Mouse (Mus musculus): Measurements from ENCODE around the gene Tmem253. TPM values are rescaled to one million over a fixed set of nuclear protein-coding genes. Genes with fewer than 3 reads are reported as not detected.

The Tmem253 gene
- polyA plus RNA-seq (2014; fragmentation: Nextera tagmentation; extraction: Ambion mirVana): 0.50 and 1.6 TPM in 2 replicates

- Histone ChIP-seq H3K4me3 (ENCODE audit: low read depth, low read length) (peak within 1 kb of the TSS; percentile 84), H3K27me3 (ENCODE audit: control insufficient read depth, insufficient read depth, low read length) (no peaks in the 10 kb centered on the region), H3K27ac (ENCODE audit: low read depth, low read length) (peak within 1 kb of the TSS; percentile 100), H3K9me3 (ENCODE audit: control insufficient read depth, low read length) (no peaks in the 10 kb centered on the region), H3K4me1 (replicated peaks; ENCODE audit: control insufficient read depth, insufficient read depth, low read length) (peaks cover 21% of the 10 kb centered on the region), H3K4me2 (replicated peaks; ENCODE audit: low read depth, low read length) (peak within 1 kb of the TSS; percentile 71), H3K9ac (ENCODE audit: low read depth, low read length) (peak within 1 kb of the TSS; percentile 98), H3K36me3 (ENCODE audit: control insufficient read depth, insufficient read depth, low read length) (no peaks in the 10 kb centered on the region)
- 47% methylated on average over 6 of the region's 6 CpGs for WGBS
- no peak for ATAC-seq (ENCODE audit: low FRiP score)
- DNase-seq (ENCODE audit: low spot score): no peak
Measured at GRCm38 (mm10) chr14:52015445-52016100, at the start of gene Tmem253. Gene Tmem253 (plus strand): TSS chr14:52015658.

DNA sequence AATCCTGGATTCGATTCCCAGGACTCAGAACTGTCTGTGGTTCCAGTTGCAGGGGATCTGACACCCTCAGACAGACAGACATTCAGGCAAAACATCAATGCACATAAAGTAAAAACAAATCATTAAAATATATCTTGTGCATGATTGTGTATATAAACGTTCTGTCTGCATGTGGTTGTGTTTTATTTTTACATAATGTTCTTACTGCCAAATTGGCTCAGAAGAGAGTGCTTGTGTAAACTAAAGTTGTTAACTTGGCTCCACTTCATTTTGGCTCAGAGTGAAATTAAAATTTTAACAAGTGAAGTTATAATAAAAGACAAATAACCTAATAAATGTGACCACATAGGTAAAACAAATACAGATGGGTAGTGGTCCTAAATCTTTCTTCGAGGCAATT is 48.1 kb upstream of the Tmem253 start:
- no peaks in the 10 kb centered on the region for H3K36me3 ChIP-seq (ENCODE audit: control insufficient read depth, insufficient read depth, low read length)
- no peaks in the 10 kb centered on the region for H3K9me3 ChIP-seq (ENCODE audit: control insufficient read depth, low read length)
- WGBS: 88% methylated on average over 3 of the region's 3 CpGs
- ATAC-seq (ENCODE audit: low FRiP score): no peak
- H3K27me3 ChIP-seq (ENCODE audit: control insufficient read depth, insufficient read depth, low read length): no peaks in the 10 kb centered on the region
- no peak overlapping the region for H3K9ac ChIP-seq (ENCODE audit: low read depth, low read length)
- no peak overlapping the region for H3K4me3 ChIP-seq (ENCODE audit: low read depth, low read length)
- no peak overlapping the region for H3K27ac ChIP-seq (ENCODE audit: low read depth, low read length)
- H3K4me1 ChIP-seq (replicated peaks; ENCODE audit: control insufficient read depth, insufficient read depth, low read length): no peaks in the 10 kb centered on the region
- no peak for DNase-seq (ENCODE audit: low spot score)
- H3K4me2 ChIP-seq (replicated peaks; ENCODE audit: low read depth, low read length): no peak overlapping the region

DNA sequence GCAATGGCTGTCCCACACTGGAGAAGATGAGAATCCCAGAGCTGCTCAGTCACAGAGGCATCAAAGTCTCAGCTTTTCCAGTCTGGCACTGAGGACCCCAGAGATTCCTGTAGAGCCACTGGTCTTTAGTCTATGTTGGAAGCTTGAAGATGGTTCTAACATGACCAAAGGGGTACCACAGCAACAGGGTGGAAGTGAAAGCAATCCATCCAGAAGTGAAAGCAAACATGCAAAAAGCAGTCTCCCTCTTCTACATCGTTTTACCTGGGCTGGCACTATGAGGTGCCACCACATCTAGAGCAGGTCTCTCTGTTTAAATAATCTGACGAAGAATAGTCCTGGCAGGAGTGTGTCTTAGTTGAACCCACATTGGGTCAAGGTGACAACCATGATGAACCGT is 36.2 kb upstream of the Tmem253 start:
- Histone ChIP-seq H3K9ac (ENCODE audit: low read depth, low read length) (no peak overlapping the region), H3K27me3 (ENCODE audit: control insufficient read depth, insufficient read depth, low read length) (no peaks in the 10 kb centered on the region), H3K4me2 (replicated peaks; ENCODE audit: low read depth, low read length) (no peak overlapping the region), H3K36me3 (ENCODE audit: control insufficient read depth, insufficient read depth, low read length) (no peaks in the 10 kb centered on the region), H3K27ac (ENCODE audit: low read depth, low read length) (no peak overlapping the region), H3K4me1 (replicated peaks; ENCODE audit: control insufficient read depth, insufficient read depth, low read length) (peaks cover 2% of the 10 kb centered on the region; the same call in 1 of the 2 replicates), H3K9me3 (ENCODE audit: control insufficient read depth, low read length) (no peaks in the 10 kb centered on the region), H3K4me3 (ENCODE audit: low read depth, low read length) (no peak overlapping the region)
- 90% methylated on average over 3 of the region's 3 CpGs for WGBS
- no peak for DNase-seq (ENCODE audit: low spot score)
- no peak for ATAC-seq (ENCODE audit: low FRiP score)

DNA sequence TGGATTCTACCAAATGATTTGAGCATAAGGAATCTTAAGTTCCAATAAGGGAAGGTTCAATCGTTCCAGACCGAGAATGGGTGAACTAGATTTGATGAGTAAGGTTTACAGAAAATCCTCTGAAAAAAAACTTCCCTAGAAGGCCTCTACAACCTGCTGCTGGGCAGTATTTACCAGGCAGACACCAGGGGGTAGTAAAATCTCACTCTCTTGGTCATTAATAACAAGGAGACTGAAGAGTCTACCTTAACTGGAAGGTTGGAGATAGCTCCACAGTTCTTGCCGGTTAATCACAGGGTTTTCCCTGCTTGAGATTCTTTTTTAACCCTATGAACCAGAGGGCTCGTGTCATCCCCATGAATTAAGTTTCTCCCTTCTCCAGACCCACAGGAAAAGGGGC is 32.2 kb upstream of the Tmem253 start:
- no peak overlapping the region for H3K27ac ChIP-seq (ENCODE audit: low read depth, low read length)
- 62% methylated on average over 4 of the region's 4 CpGs for WGBS

DNA sequence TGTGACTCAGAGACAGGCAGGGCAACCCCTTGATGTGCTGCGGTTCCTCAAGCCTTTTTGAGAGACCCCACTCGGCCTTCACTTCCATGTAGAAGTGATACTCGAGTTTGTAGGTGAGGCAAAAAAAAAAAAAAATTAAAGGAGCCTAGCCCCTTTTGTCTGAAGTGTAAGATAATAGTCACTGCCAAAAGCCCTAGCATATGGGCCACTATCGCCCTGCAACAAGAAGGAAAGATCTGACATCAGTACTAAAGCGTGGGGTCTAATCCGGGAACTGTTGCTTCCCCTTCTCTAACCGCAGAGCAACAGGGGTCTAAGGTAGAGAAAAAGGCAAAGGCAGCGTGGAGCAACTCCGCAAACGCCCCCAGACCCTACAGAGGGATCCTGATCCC is 31.6 kb upstream of the Tmem253 start:
- no peak for DNase-seq (ENCODE audit: low spot score)
- Histone ChIP-seq H3K4me3 (ENCODE audit: low read depth, low read length) (peak overlapping the region; percentile 74), H3K4me2 (replicated peaks; ENCODE audit: low read depth, low read length) (peak overlapping the region; percentile 93), H3K36me3 (ENCODE audit: control insufficient read depth, insufficient read depth, low read length) (no peaks in the 10 kb centered on the region), H3K9ac (ENCODE audit: low read depth, low read length) (peak overlapping the region; percentile 87), H3K9me3 (ENCODE audit: control insufficient read depth, low read length) (no peaks in the 10 kb centered on the region), H3K4me1 (replicated peaks; ENCODE audit: control insufficient read depth, insufficient read depth, low read length) (peaks cover 5% of the 10 kb centered on the region; the same call in 1 of the 2 replicates), H3K27me3 (ENCODE audit: control insufficient read depth, insufficient read depth, low read length) (no peaks in the 10 kb centered on the region), H3K27ac (ENCODE audit: low read depth, low read length) (peak overlapping the region; percentile 84)
- no peak for ATAC-seq (ENCODE audit: low FRiP score)
- WGBS: 9% methylated on average over 10 of the region's 10 CpGs

More for the DNA sequence above, 32.2 kb upstream of the Tmem253 start:
- H3K4me3 ChIP-seq (ENCODE audit: low read depth, low read length): no peak overlapping the region
- H3K9ac ChIP-seq (ENCODE audit: low read depth, low read length): no peak overlapping the region
- no peaks in the 10 kb centered on the region for H3K9me3 ChIP-seq (ENCODE audit: control insufficient read depth, low read length)
- ATAC-seq (ENCODE audit: low FRiP score) (no peak), DNase-seq (ENCODE audit: low spot score) (no peak)
- H3K36me3 ChIP-seq (ENCODE audit: control insufficient read depth, insufficient read depth, low read length): no peaks in the 10 kb centered on the region
- H3K4me1 ChIP-seq (replicated peaks; ENCODE audit: control insufficient read depth, insufficient read depth, low read length): peaks cover 5% of the 10 kb centered on the region; the same call in 1 of the 2 replicates
- H3K4me2 ChIP-seq (replicated peaks; ENCODE audit: low read depth, low read length): no peak overlapping the region
- no peaks in the 10 kb centered on the region for H3K27me3 ChIP-seq (ENCODE audit: control insufficient read depth, insufficient read depth, low read length)

- H3K27ac ChIP-seq (ENCODE audit: low read depth, low read length): peak within 1 kb of the TSS; percentile 84
- H3K9me3 ChIP-seq (ENCODE audit: control insufficient read depth, low read length): no peaks in the 10 kb centered on the region
- peak within 1 kb of the TSS; percentile 87 for H3K9ac ChIP-seq (ENCODE audit: low read depth, low read length)
- ATAC-seq (ENCODE audit: low FRiP score): peak; percentile 92
- peak; percentile 86 for DNase-seq (ENCODE audit: low spot score)
- WGBS: under 1% methylated on average over 39 of the region's 74 CpGs
- peaks cover 5% of the 10 kb centered on the region; the same call in 1 of the 2 replicates for H3K4me1 ChIP-seq (replicated peaks; ENCODE audit: control insufficient read depth, insufficient read depth, low read length)
- peak within 1 kb of the TSS; percentile 74 for H3K4me3 ChIP-seq (ENCODE audit: low read depth, low read length)
- no peaks in the 10 kb centered on the region for H3K36me3 ChIP-seq (ENCODE audit: control insufficient read depth, insufficient read depth, low read length)
- H3K4me2 ChIP-seq (replicated peaks; ENCODE audit: low read depth, low read length): peak within 1 kb of the TSS; percentile 93
- H3K27me3 ChIP-seq (ENCODE audit: control insufficient read depth, insufficient read depth, low read length): no peaks in the 10 kb centered on the region
Measured at GRCm38 (mm10) chr14:51984247-51985231, 30.9 kb upstream of the Tmem253 start, which contains the start of gene Arhgef40. Gene Arhgef40 (plus strand): TSS chr14:51984719.

DNA sequence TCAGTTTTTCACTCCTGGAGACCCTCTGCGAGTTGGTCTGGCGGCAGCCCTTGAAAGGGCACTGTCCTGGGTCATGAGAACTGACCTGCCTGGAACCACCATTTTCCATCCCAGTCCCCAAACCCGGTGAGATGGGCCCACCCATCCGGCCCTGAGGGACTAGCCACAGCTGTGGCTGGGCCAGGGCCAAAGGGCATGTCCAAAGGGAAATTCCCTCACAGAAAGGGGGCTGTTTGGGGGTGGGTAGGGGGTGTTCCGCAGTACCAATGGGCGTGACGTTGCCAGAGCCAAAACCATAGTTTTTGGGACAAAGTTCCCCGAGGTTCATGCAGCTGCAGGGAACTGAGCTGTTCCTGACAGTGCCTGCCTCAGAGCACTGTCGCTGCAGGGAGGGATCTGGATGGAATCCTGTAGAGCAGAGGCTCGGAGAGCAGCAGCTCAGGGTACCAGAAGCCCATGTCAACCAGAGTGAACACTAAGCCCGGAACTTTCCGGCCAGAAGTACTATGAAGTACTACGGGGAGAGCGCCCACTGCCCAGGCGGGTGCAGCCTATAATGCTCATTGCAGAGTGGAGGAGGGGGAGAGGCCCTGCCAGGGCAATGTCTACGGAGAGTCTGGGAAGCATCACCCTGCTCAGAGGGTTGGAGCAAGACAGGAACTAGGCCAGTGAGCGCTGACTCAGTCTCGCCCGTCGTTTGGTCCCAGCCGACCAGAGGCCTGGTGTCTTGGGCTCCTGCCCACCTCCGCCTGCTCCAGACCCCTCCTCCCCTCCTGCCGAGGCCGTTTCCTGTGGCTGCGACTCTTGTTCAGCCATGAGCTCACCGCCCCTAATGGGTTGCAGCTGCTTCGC is 29.9 kb upstream of the Tmem253 start:
- Histone ChIP-seq H3K27me3 (ENCODE audit: control insufficient read depth, insufficient read depth, low read length) (no peaks in the 10 kb centered on the region), H3K27ac (ENCODE audit: low read depth, low read length) (peak overlapping the region; percentile 84), H3K4me3 (ENCODE audit: low read depth, low read length) (peak overlapping the region; percentile 74), H3K4me2 (replicated peaks; ENCODE audit: low read depth, low read length) (peak overlapping the region; percentile 93), H3K9me3 (ENCODE audit: control insufficient read depth, low read length) (no peaks in the 10 kb centered on the region), H3K9ac (ENCODE audit: low read depth, low read length) (peak overlapping the region; percentile 87), H3K36me3 (ENCODE audit: control insufficient read depth, insufficient read depth, low read length) (no peaks in the 10 kb centered on the region), H3K4me1 (replicated peaks; ENCODE audit: control insufficient read depth, insufficient read depth, low read length) (peaks cover 5% of the 10 kb centered on the region; the same call in 1 of the 2 replicates)
- ATAC-seq (ENCODE audit: low FRiP score) (peak; percentile 53), DNase-seq (ENCODE audit: low spot score) (peak; percentile 73)
- WGBS: under 1% methylated on average over 27 of the region's 27 CpGs

GRCm38 (mm10) chr14:51986153-51986505 is 29.3 kb upstream of the Tmem253 start:
- Histone ChIP-seq H3K4me3 (ENCODE audit: low read depth, low read length) (peak overlapping the region; percentile 74), H3K36me3 (ENCODE audit: control insufficient read depth, insufficient read depth, low read length) (no peaks in the 10 kb centered on the region), H3K9ac (ENCODE audit: low read depth, low read length) (peak overlapping the region; percentile 87), H3K9me3 (ENCODE audit: control insufficient read depth, low read length) (no peaks in the 10 kb centered on the region), H3K4me2 (replicated peaks; ENCODE audit: low read depth, low read length) (peak overlapping the region; percentile 93), H3K4me1 (replicated peaks; ENCODE audit: control insufficient read depth, insufficient read depth, low read length) (peaks cover 5% of the 10 kb centered on the region; the same call in 1 of the 2 replicates), H3K27ac (ENCODE audit: low read depth, low read length) (peak overlapping the region; percentile 84; the same call in 1 of the 2 replicates), H3K27me3 (ENCODE audit: control insufficient read depth, insufficient read depth, low read length) (no peaks in the 10 kb centered on the region)
- DNase-seq (ENCODE audit: low spot score): no peak
- 9% methylated on average over 7 of the region's 7 CpGs for WGBS
- ATAC-seq (ENCODE audit: low FRiP score): no peak
